Mouse (Mus musculus) left cerebral cortex, adult 18-20 months (tissue): ENCODE measurements around the gene Haao. TPM values are rescaled to one million over a fixed set of nuclear protein-coding genes. Genes with fewer than 3 reads are reported as not detected.
A peak's percentile ranks its signal among the peaks of the same experiment; 100 is the strongest.

Source experiments
- DNase-seq, 2 experiments: peaks; one replicate each; pipeline ENCODE4 v3.0.0; 2021 to 2022; ENCODE audit warnings: low spot score in 2 of 2, mixed read lengths in 1 of 2
- total RNA-seq, 2 experiments: library from RNA; stranded (reverse); gene quantifications; 2 replicates each; pipeline ENCODE4 v1.2.3; 2021

Haao gene
- total RNA-seq, 2 experiments from 2014 or later: 0.40 TPM; not detected in 1

GRCm38 (mm10) chr17:83792388-83792787 lies 55.4 kb downstream of the Haao start:
- DNase-seq: no peak

GRCm38 (mm10) chr17:83790158-83790557 lies 57.6 kb downstream of the Haao start:
- DNase-seq: no peak

GRCm38 (mm10) chr17:83786418-83786817 lies 61.3 kb downstream of the Haao start:
- DNase-seq: no peak

- DNase-seq: peak; percentile 44 to 68
These were observed 65.0 kb downstream of the Haao start for GRCm38 (mm10) chr17:83782740-83783139.

Other genes starting within 250 kb of the Haao start
- gene Kcng3, start 216.1 kb downstream of the Haao start, total RNA-seq: 10 to 100 TPM; 10.6 to 11.7 TPM
- gene Mta3, start 141.8 kb downstream of the Haao start, total RNA-seq: 100 to 1,000 TPM in 1 of 2 experiments, 10 to 100 TPM in 1; 96.4 to 102 TPM